Mouse (Mus musculus) heart, adult 2 months (tissue): ENCODE measurements around the gene Galnt7.

Experiments used
- CTCF ChIP-seq: fragments of 200-600 bp; IDR thresholded peaks from 2 replicates; pipeline ENCODE4 v1.8.1; 2022; ENCODE audit warnings: antibody characterized with exemption, mild to moderate bottlenecking, moderate library complexity
- POLR2A ChIP-seq: fragments of 200-500 bp; IDR thresholded peaks from 2 replicates; pipeline ENCODE4 v1.6.1; 2011; ENCODE audit warnings: mild to moderate bottlenecking, low read depth, low read length, control low read depth; ENCODE audit not compliant: insufficient read depth

- TF ChIP-seq CTCF (no peak), POLR2A (no peak)
Observed at GRCm38 (mm10) chr8:57595853-57596252, 57.0 kb downstream of the Galnt7 start.
